Mouse (Mus musculus) thymus, adult 2 months (tissue): Measurements from ENCODE around the gene Pebp1.

ENCODE experiments used
- CTCF ChIP-seq: fragments of 200-500 bp; IDR thresholded peaks from 2 replicates; pipeline ENCODE4 v1.5.1; 2012; ENCODE audit warnings: mild to moderate bottlenecking, control low read depth, low read length, moderate library complexity, borderline replicate concordance; ENCODE audit not compliant: control insufficient read depth, poor library complexity, insufficient read depth; ENCODE audit errors: extremely low read depth
- POLR2A ChIP-seq: fragments of 200-500 bp; IDR thresholded peaks from 2 replicates; pipeline ENCODE4 v1.6.1; 2012; ENCODE audit warnings: mild to moderate bottlenecking, low read length, control low read depth, moderate library complexity; ENCODE audit not compliant: control insufficient read depth, poor library complexity, insufficient read depth; ENCODE audit errors: extremely low read depth

GRCm38 (mm10) chr5:117295011-117295410, 7.6 kb upstream of the Pebp1 start:
- no peak for TF ChIP-seq CTCF
- TF ChIP-seq POLR2A: no peak
